Mouse (Mus musculus) MEL (cell line): ENCODE data around the gene Msi2. TPM values are rescaled to one million over a fixed set of nuclear protein-coding genes. Genes with fewer than 3 reads are reported as not detected.

Source experiments
- DNase-seq: peaks from one replicate; pipeline ENCODE4 v3.0.0; 2011; ENCODE audit warnings: low read depth, low spot score
- H3K27ac ChIP-seq: 2 replicates; pipeline ENCODE4 v1.5.1; 2012; ENCODE audit warnings: low read depth, mild to moderate bottlenecking, control low read depth, low read length, moderate library complexity; ENCODE audit not compliant: control insufficient read depth
- H3K27me3 ChIP-seq, 2 experiments: fragments of 150-350 bp in 1 of 2; sonication (generic) in 1 of 2; 2 replicates each; pipeline ENCODE4 v1.6.1; 2012; ENCODE audit warnings: low read length in 2 of 2, mild to moderate bottlenecking in 2 of 2, improper control_type of control experiment in 1 of 2, moderate library complexity in 1 of 2; ENCODE audit not compliant: insufficient read depth in 2 of 2, control insufficient read depth in 1 of 2
- H3K36me3 ChIP-seq, 2 experiments: 2 replicates each; pipeline ENCODE4 v1.6.1; 2012 to 2014; ENCODE audit warnings: low read length in 2 of 2, improper control_type of control experiment in 1 of 2, inconsistent platforms in 1 of 2, mild to moderate bottlenecking in 1 of 2; ENCODE audit not compliant: insufficient read depth in 2 of 2, control insufficient read depth in 1 of 2
- H3K4me1 ChIP-seq, 2 experiments: fragments of 150-350 bp in 1 of 2; sonication (generic) in 1 of 2; 2 replicates each; pipeline ENCODE4 v1.6.1; 2012; ENCODE audit warnings: low read length in 2 of 2, improper control_type of control experiment in 1 of 2, mild to moderate bottlenecking in 1 of 2; ENCODE audit not compliant: insufficient read depth in 2 of 2, control insufficient read depth in 1 of 2
- H3K4me3 ChIP-seq, 2 experiments: fragments of 150-350 bp in 1 of 2; sonication (generic) in 1 of 2; 2 replicates each; pipeline ENCODE4 v1.5.1; 2012; ENCODE audit warnings: low read depth in 2 of 2, low read length in 2 of 2, mild to moderate bottlenecking in 2 of 2, moderate library complexity in 2 of 2, control low read depth in 1 of 2, improper control_type of control experiment in 1 of 2; ENCODE audit not compliant: control insufficient read depth in 1 of 2, insufficient read depth in 1 of 2
- H3K79me2 ChIP-seq: 2 replicates; pipeline ENCODE4 v1.6.1; 2012; ENCODE audit warnings: mild to moderate bottlenecking, low read length, moderate library complexity; ENCODE audit not compliant: control insufficient read depth, poor library complexity, insufficient read depth
- H3K9ac ChIP-seq: 2 replicates; pipeline ENCODE4 v1.6.1; 2012; ENCODE audit warnings: low read depth, mild to moderate bottlenecking, control low read depth, low read length, moderate library complexity; ENCODE audit not compliant: control insufficient read depth, poor library complexity, severe bottlenecking
- H3K9me3 ChIP-seq: fragments of 150-350 bp; sonication (generic); replicated peaks from 2 replicates; pipeline ENCODE4 v1.6.1; 2012; ENCODE audit warnings: mild to moderate bottlenecking, low read length, improper control_type of control experiment, moderate library complexity; ENCODE audit not compliant: insufficient read depth
- CTCF ChIP-seq, 3 experiments: IDR thresholded peaks in 2 of 3; conservative IDR thresholded peaks in 1 of 3; 2 replicates each; pipeline ENCODE4 v1.5.1; 2011 to 2012; ENCODE audit warnings: low read length in 3 of 3, low read depth in 2 of 3, mild to moderate bottlenecking in 2 of 3, improper control_type of control experiment in 1 of 3, inconsistent platforms in 1 of 3, mixed read lengths in 1 of 3, moderate library complexity in 1 of 3; ENCODE audit not compliant: control insufficient read depth in 1 of 3, insufficient read depth in 1 of 3, poor library complexity in 1 of 3, severe bottlenecking in 1 of 3
- ELF1 ChIP-seq: IDR thresholded peaks from 2 replicates; pipeline ENCODE4 v1.6.1; 2014; ENCODE audit warnings: low read depth, mild to moderate bottlenecking, inconsistent platforms, low read length, improper control_type of control experiment, moderate library complexity
- GABPA ChIP-seq: IDR thresholded peaks from 2 replicates; pipeline ENCODE4 v1.6.1; 2012; ENCODE audit warnings: low read depth, mild to moderate bottlenecking, inconsistent platforms, low read length, improper control_type of control experiment, moderate library complexity
- GATA1 ChIP-seq: IDR thresholded peaks from 2 replicates; pipeline ENCODE4 v1.6.1; 2011; ENCODE audit warnings: low read depth, low read length, improper control_type of control experiment
- KAT2A ChIP-seq: conservative IDR thresholded peaks from 2 replicates; pipeline ENCODE4 v1.6.1; 2012; ENCODE audit warnings: low read depth, low read length, improper control_type of control experiment, inconsistent platforms
- MAFK ChIP-seq: IDR thresholded peaks from 2 replicates; pipeline ENCODE4 v1.6.1; 2011; ENCODE audit warnings: low read depth, mild to moderate bottlenecking, low read length, improper control_type of control experiment, borderline replicate concordance
- MAX ChIP-seq: IDR thresholded peaks from 2 replicates; pipeline ENCODE4 v1.6.1; 2011; ENCODE audit warnings: low read length, improper control_type of control experiment
- MAZ ChIP-seq: IDR thresholded peaks from 2 replicates; pipeline ENCODE4 v1.6.1; 2012; ENCODE audit warnings: low read depth, mild to moderate bottlenecking, inconsistent platforms, low read length, improper control_type of control experiment
- MEF2A ChIP-seq: IDR thresholded peaks from 2 replicates; pipeline ENCODE4 v1.6.1; 2014; ENCODE audit warnings: low read depth, mild to moderate bottlenecking, inconsistent platforms, low read length, improper control_type of control experiment; ENCODE audit not compliant: poor library complexity, insufficient replicate concordance, severe bottlenecking; ENCODE audit errors: extremely low read depth
- MXI1 ChIP-seq: IDR thresholded peaks from 2 replicates; pipeline ENCODE4 v1.6.1; 2011; ENCODE audit warnings: mild to moderate bottlenecking, low read depth, low read length, improper control_type of control experiment
- MYC ChIP-seq: IDR thresholded peaks from 2 replicates; pipeline ENCODE4 v1.6.1; 2011; ENCODE audit warnings: low read depth, mild to moderate bottlenecking, low read length, improper control_type of control experiment, moderate library complexity
- NRF1 ChIP-seq: IDR thresholded peaks from 2 replicates; pipeline ENCODE4 v1.6.1; 2014; ENCODE audit warnings: low read depth, mild to moderate bottlenecking, inconsistent platforms, low read length, improper control_type of control experiment, moderate library complexity; ENCODE audit not compliant: poor library complexity, insufficient read depth, severe bottlenecking
- RAD21 ChIP-seq: IDR thresholded peaks from 2 replicates; pipeline ENCODE4 v1.6.1; 2011; ENCODE audit warnings: mild to moderate bottlenecking, low read depth, low read length, improper control_type of control experiment
- SIN3A ChIP-seq: IDR thresholded peaks from 2 replicates; pipeline ENCODE4 v1.6.1; 2012; ENCODE audit warnings: low read length, improper control_type of control experiment, inconsistent platforms
- SMC3 ChIP-seq: IDR thresholded peaks from 2 replicates; pipeline ENCODE4 v1.6.1; 2011; ENCODE audit warnings: low read depth, low read length, improper control_type of control experiment
- TBP ChIP-seq: IDR thresholded peaks from 2 replicates; pipeline ENCODE4 v1.8.0; 2011; ENCODE audit warnings: low read depth, low read length, improper control_type of control experiment
- TCF12 ChIP-seq: IDR thresholded peaks from 2 replicates; pipeline ENCODE4 v1.6.1; 2014; ENCODE audit warnings: low read depth, mild to moderate bottlenecking, inconsistent platforms, low read length, improper control_type of control experiment, moderate library complexity
- ZC3H11A ChIP-seq: IDR thresholded peaks from 2 replicates; pipeline ENCODE4 v1.6.1; 2012; ENCODE audit warnings: low read depth, mild to moderate bottlenecking, inconsistent platforms, low read length, improper control_type of control experiment
- ZMIZ1 ChIP-seq: IDR thresholded peaks from 2 replicates; pipeline ENCODE4 v1.6.1; 2012; ENCODE audit warnings: low read depth, mild to moderate bottlenecking, inconsistent platforms, low read length, improper control_type of control experiment, moderate library complexity
- ZNF384 ChIP-seq: IDR thresholded peaks from 2 replicates; pipeline ENCODE4 v1.6.1; 2012; ENCODE audit warnings: low read depth, mild to moderate bottlenecking, inconsistent platforms, low read length, improper control_type of control experiment
- polyA plus RNA-seq, 2 experiments: library from polyadenylated mRNA; stranded (reverse) in 1 of 2; unstranded in 1 of 2; fragments of >175 nt in 1 of 2; fragments of >200 nt in 1 of 2; gene quantifications; 2 replicates each; pipeline versions ENCODE4 v1.2.1 to v1.2.4; 2012; ENCODE audit warnings: low replicate concordance in 2 of 2, low read depth in 1 of 2; ENCODE audit not compliant: insufficient read length in 2 of 2, insufficient read depth in 1 of 2, missing spikeins in 1 of 2
- total RNA-seq: library from RNA; depleted of rRNA; stranded (reverse); fragments of 300-350 nt; gene quantifications from 2 replicates; pipeline ENCODE4 v1.2.3, GENCODE M21; 2012

Msi2 gene
- total and polyA plus RNA-seq, 3 experiments, result 16.2 to 29.7 TPM; not detected in 1

DNA sequence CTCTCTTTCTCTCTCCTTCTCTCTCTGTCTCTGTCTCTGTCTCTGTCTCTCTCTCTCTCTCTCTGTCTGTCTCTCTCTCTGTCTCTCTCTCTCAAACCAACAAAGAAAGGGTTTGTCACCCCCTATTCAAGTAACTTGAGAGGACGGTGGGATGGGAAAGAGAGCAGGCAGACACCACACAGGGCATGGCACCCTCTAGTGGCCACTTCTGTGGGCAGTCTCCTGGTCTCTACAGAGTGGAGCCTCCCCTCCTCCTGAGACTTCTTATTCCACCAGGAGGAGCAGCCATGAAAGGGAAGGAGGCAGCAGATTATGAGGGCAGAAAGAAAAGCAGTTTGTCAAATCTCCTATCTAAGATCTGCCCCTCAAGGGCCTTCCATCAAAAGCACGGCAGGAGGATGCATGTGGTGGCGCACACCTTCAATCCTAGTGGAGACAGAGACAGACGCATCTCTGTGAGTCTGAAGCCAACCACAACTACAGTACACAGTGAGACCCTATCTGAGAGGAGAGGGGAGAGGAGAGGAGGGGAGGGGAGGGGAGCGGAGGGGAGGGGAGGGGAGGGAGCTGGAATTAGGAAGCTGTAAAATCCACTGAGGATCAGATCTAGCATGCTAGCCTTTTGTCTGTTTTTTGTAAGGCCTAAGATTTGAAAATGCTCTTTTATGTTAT lies 305.8 kb downstream of the Msi2 start:
- no peak overlapping the region for H3K9ac ChIP-seq
- no peaks in the 10 kb centered on the region for H3K79me2 ChIP-seq
- H3K27me3 ChIP-seq, result no peaks in the 10 kb centered on the region
- no peak overlapping the region for H3K4me3 ChIP-seq
- peak; percentile 37 for DNase-seq
- H3K4me1 ChIP-seq, result no peaks in the 10 kb centered on the region
- H3K9me3 ChIP-seq, result no peaks in the 10 kb centered on the region
- H3K36me3 ChIP-seq, result peaks cover 0 to 4% of the 10 kb centered on the region in 2 experiments; a peak in 1 of 4 replicates
- no peak overlapping the region for H3K27ac ChIP-seq
- TF ChIP-seq ZC3H11A (peak; percentile 29), SMC3 (peak; percentile 78), SIN3A (no peak), CTCF (IDR thresholded peaks at IDR 0.05 in 2 of 3, conservative IDR thresholded peaks at IDR 0.05 in 1 of 3; ENCODE audit: control insufficient read depth in 1 of 3, insufficient read depth in 1 of 3, low read depth in 2 of 3, low read length in 3 of 3, poor library complexity in 1 of 3, severe bottlenecking in 1 of 3) (peak; percentile 36 to 84 (median 73)), RAD21 (peak; percentile 54)

DNA sequence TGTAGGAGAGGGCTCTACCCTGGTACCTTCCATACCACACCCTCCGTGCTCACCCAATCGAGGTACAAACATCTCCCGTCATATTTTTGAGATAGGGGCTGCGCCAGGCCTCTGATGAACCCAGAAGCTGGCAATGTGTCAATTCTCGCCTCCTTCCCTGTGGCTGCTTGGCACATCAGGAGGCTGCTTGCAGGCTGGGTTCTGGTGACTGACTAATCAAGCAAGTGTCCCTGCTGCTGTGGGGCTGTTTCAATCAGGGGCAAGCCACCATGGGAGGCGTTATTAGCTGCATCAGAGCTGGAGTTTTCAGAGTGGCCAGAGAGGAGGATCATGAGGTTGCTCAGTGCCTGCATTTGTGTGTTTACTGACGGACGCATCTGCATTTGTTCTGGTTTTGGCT lies 310.0 kb downstream of the Msi2 start:
- no peaks in the 10 kb centered on the region for H3K27me3 ChIP-seq
- no peaks in the 10 kb centered on the region for H3K4me1 ChIP-seq
- no peak overlapping the region for H3K27ac ChIP-seq
- H3K9ac ChIP-seq, result no peak overlapping the region
- TF ChIP-seq ZMIZ1, result no peak
- no peak for TF ChIP-seq MAX
- TF ChIP-seq ZNF384, result no peak
- TF ChIP-seq KAT2A, result no peak
- TF ChIP-seq GATA1, result no peak
- no peak for TF ChIP-seq SIN3A
- TF ChIP-seq NRF1, result no peak
- TF ChIP-seq TBP, result no peak
- TF ChIP-seq TCF12, result no peak
- no peak for TF ChIP-seq MEF2A
- no peak for TF ChIP-seq MYC
- TF ChIP-seq MAFK, result no peak
- no peak for TF ChIP-seq GABPA
- no peak for TF ChIP-seq ELF1
- no peak for TF ChIP-seq MAZ
- TF ChIP-seq MXI1, result no peak
- H3K79me2 ChIP-seq, result no peaks in the 10 kb centered on the region
- no peak for DNase-seq
- H3K4me3 ChIP-seq, result no peak overlapping the region
- no peaks in the 10 kb centered on the region for H3K9me3 ChIP-seq
- H3K36me3 ChIP-seq, result peaks cover 0 to 4% of the 10 kb centered on the region in 2 experiments; a peak in 1 of 4 replicates
